Mouse (Mus musculus) forebrain, embryonic 12.5 days (tissue): ENCODE data around the gene Mxi1. TPM values are rescaled to one million over a fixed set of nuclear protein-coding genes. Genes with fewer than 3 reads are reported as not detected.

Experiments
- ATAC-seq: fragments of 200-750 bp; cut with Nextera tagmentation; 2 replicates; pipeline ENCODE4 v1.8.0; 2017; ENCODE audit warnings: moderate TSS enrichment; ENCODE audit not compliant: low FRiP score
- H3K27ac ChIP-seq: fragments of 300-500 bp; sonication (generic); 2 replicates; pipeline ENCODE4 v1.5.1; 2016; ENCODE audit warnings: mild to moderate bottlenecking
- H3K27me3 ChIP-seq: fragments of 300-500 bp; sonication (generic); 2 replicates; pipeline ENCODE4 v1.6.1; 2016; ENCODE audit warnings: mild to moderate bottlenecking
- H3K36me3 ChIP-seq: fragments of 300-500 bp; sonication (generic); replicated peaks from 2 replicates; pipeline ENCODE4 v1.6.1; 2016; ENCODE audit warnings: mild to moderate bottlenecking
- H3K4me1 ChIP-seq: fragments of 300-500 bp; sonication (generic); 2 replicates; pipeline ENCODE4 v1.6.1; 2016
- H3K4me2 ChIP-seq: fragments of 300-500 bp; sonication (generic); 2 replicates; pipeline ENCODE4 v1.6.1; 2016; ENCODE audit warnings: mild to moderate bottlenecking, moderate library complexity
- H3K4me3 ChIP-seq: fragments of 300-500 bp; sonication (generic); replicated peaks from 2 replicates; pipeline ENCODE4 v1.5.1; 2016; ENCODE audit warnings: mild to moderate bottlenecking
- H3K9ac ChIP-seq: fragments of 300-500 bp; sonication (generic); 2 replicates; pipeline ENCODE4 v1.6.1; 2016; ENCODE audit warnings: mild to moderate bottlenecking
- H3K9me3 ChIP-seq: fragments of 300-500 bp; sonication (generic); 2 replicates; pipeline ENCODE4 v1.6.1; 2016
- WGBS: fragments of 180-500 bp; shearing (Covaris S2); methylation state at CpG from one replicate; pipeline ENCODE4 v1.1.7; 2016; 5-methylcytosine and 5-hydroxymethylcytosine counted together
- polyA plus RNA-seq: library from polyadenylated mRNA; unstranded; fragments of >200 nt; fragmentation: Nextera tagmentation; extraction: Ambion mirVana; gene quantifications from 2 replicates; pipeline ENCODE4 v1.2.1, GENCODE M21; 2016

The Mxi1 gene
- polyA plus RNA-seq, 1 experiment from 2014 or later: 62.4 TPM

- WGBS: 87% methylated on average over 4 of the region's 4 CpGs
- Histone ChIP-seq H3K4me1 (no peaks in the 10 kb centered on the region), H3K27ac (no peak overlapping the region), H3K36me3 (no peaks in the 10 kb centered on the region), H3K4me3 (no peak overlapping the region), H3K9ac (no peak overlapping the region), H3K27me3 (no peaks in the 10 kb centered on the region), H3K9me3 (no peaks in the 10 kb centered on the region), H3K4me2 (no peak overlapping the region)
- no peak for ATAC-seq
Observed at GRCm38 (mm10) chr19:53399213-53399612, 88.9 kb downstream of the Mxi1 start.

GRCm38 (mm10) chr19:53400332-53401110 lies 90.2 kb downstream of the Mxi1 start:
- H3K4me2 ChIP-seq: no peak overlapping the region
- no peaks in the 10 kb centered on the region for H3K4me1 ChIP-seq
- 0 out of 2 replicates have a peak, but pooled peaks cover 2% of the 10 kb centered on the region for H3K9me3 ChIP-seq
- no peak overlapping the region for H3K9ac ChIP-seq
- H3K4me3 ChIP-seq: no peak overlapping the region
- no peak overlapping the region for H3K27ac ChIP-seq
- no peaks in the 10 kb centered on the region for H3K36me3 ChIP-seq
- 90% methylated on average over 16 of the region's 16 CpGs for WGBS
- H3K27me3 ChIP-seq: no peaks in the 10 kb centered on the region
- ATAC-seq: no peak

DNA sequence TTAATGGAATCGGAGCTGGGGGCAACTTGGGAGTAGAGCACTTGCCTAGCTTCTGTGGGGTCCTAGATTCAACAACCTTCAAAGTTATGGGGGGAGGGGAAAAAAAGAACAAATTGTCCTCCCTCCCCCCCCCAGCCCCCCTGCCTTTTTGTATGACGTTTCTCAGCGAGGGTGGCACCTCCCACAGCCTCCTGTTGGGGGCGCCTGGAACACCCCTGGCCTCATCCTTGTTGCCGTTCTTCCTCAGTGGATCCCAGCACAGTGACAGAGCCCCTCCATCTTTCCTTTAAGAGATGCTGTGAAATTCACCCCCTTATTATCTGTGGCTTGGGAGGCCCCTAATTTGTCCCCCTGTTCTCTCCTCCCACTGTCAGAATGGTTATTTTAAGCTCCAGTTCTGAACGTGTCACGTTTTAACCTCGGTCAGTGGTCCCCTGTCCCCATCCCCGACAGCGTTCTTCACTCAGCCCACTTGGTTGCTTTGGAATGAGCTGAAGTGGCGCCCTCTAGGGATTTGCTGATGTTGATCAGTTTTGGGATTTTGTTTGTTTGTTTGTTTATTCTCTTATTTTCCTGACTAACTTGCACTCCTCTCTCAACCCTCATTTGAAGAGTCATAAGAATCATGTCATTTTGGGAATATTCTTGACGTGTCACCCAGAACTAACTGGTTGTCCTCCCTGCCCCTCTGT lies 92.6 kb downstream of the Mxi1 start:
- H3K9ac ChIP-seq: no peak overlapping the region
- H3K4me3 ChIP-seq: no peak overlapping the region
- 0 out of 2 replicates have a peak, but pooled peaks cover 2% of the 10 kb centered on the region for H3K9me3 ChIP-seq
- no peaks in the 10 kb centered on the region for H3K4me1 ChIP-seq
- H3K4me2 ChIP-seq: no peak overlapping the region
- H3K27ac ChIP-seq: no peak overlapping the region
- H3K27me3 ChIP-seq: no peaks in the 10 kb centered on the region
- no peaks in the 10 kb centered on the region for H3K36me3 ChIP-seq
- WGBS: 56% methylated on average over 12 of the region's 12 CpGs
- ATAC-seq: no peak

GRCm38 (mm10) chr19:53404219-53404836 lies 94.0 kb downstream of the Mxi1 start:
- H3K36me3 ChIP-seq: no peaks in the 10 kb centered on the region
- no peaks in the 10 kb centered on the region for H3K27me3 ChIP-seq
- no peak overlapping the region for H3K4me2 ChIP-seq
- no peaks in the 10 kb centered on the region for H3K4me1 ChIP-seq
- WGBS: 94% methylated on average over 10 of the region's 10 CpGs
- H3K27ac ChIP-seq: no peak overlapping the region
- ATAC-seq: no peak
- H3K9ac ChIP-seq: no peak overlapping the region
- H3K9me3 ChIP-seq: 0 out of 2 replicates have a peak, but pooled peaks cover 2% of the 10 kb centered on the region
- H3K4me3 ChIP-seq: no peak overlapping the region

DNA sequence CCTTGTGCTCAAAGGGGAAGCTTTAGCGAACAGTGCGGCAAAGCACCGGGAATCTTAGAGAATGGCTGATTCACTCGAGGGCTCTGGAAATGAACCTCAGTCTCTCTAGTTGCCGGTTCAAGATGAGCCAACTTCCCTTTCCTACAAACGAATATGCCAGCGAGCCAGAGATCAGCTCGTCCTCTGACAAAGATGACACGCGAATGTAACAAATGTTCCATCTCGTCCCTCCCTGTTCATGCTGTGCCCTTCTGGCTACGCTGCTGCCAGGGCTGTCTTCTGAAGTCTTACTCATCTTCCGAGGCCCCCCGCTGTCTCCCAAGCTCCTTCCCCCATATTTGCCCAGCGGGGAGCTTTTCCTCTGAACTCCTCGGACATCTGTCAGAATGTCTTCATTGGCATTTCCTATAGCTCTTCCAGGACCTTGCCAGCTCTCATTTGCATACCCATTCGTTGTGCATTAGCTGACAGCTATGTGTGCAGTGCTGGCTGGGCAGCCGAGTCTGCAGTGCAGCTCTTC lies 94.6 kb downstream of the Mxi1 start:
- Histone ChIP-seq H3K27me3 (no peaks in the 10 kb centered on the region), H3K9ac (no peak overlapping the region), H3K27ac (no peak overlapping the region), H3K36me3 (no peaks in the 10 kb centered on the region), H3K4me3 (no peak overlapping the region), H3K4me1 (peaks cover under 1% of the 10 kb centered on the region; the same call in 1 of the 2 replicates), H3K4me2 (no peak overlapping the region), H3K9me3 (0 out of 2 replicates have a peak, but pooled peaks cover 2% of the 10 kb centered on the region)
- ATAC-seq: no peak
- 84% methylated on average over 18 of the region's 18 CpGs for WGBS

DNA sequence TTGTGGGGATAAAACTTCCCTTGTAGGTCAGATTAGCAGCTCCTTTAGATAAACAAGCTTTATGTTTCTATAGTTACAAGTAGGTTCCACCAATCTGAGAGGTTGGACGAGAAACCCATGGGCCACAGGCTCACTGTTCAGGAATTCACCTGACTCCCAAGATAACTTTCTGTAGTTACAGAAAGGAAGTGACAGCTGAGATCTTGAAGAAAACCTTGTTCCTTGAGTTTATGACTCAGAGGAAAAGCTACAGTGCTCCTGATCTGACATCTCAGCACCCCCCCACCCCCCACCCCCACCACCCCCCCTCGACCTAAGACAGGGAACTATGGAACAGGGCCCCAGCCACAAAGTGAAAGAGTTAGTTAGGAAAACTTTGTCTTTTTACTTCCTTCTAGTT lies 95.5 kb downstream of the Mxi1 start:
- Histone ChIP-seq H3K4me2 (no peak overlapping the region), H3K9me3 (0 out of 2 replicates have a peak, but pooled peaks cover 2% of the 10 kb centered on the region), H3K4me3 (no peak overlapping the region), H3K27me3 (no peaks in the 10 kb centered on the region), H3K36me3 (no peaks in the 10 kb centered on the region), H3K27ac (no peak overlapping the region), H3K9ac (no peak overlapping the region), H3K4me1 (peaks cover 6% of the 10 kb centered on the region; the same call in 1 of the 2 replicates)
- 64% methylated on average over 2 of the region's 2 CpGs for WGBS
- no peak for ATAC-seq

- Histone ChIP-seq H3K9ac (no peak overlapping the region), H3K4me2 (no peak overlapping the region), H3K27ac (no peak overlapping the region), H3K36me3 (no peaks in the 10 kb centered on the region), H3K4me3 (no peak overlapping the region), H3K27me3 (no peaks in the 10 kb centered on the region), H3K9me3 (0 out of 2 replicates have a peak, but pooled peaks cover 2% of the 10 kb centered on the region), H3K4me1 (peaks cover 19% of the 10 kb centered on the region)
- ATAC-seq: no peak
- WGBS: 88% methylated on average over 2 of the region's 2 CpGs
Observed at GRCm38 (mm10) chr19:53407350-53407749, 97.0 kb downstream of the Mxi1 start.

GRCm38 (mm10) chr19:53408398-53408797 lies 98.1 kb downstream of the Mxi1 start:
- Histone ChIP-seq H3K36me3 (no peaks in the 10 kb centered on the region), H3K4me3 (no peak overlapping the region), H3K9ac (no peak overlapping the region), H3K9me3 (0 out of 2 replicates have a peak, but pooled peaks cover 2% of the 10 kb centered on the region), H3K27me3 (no peaks in the 10 kb centered on the region), H3K27ac (no peak overlapping the region), H3K4me1 (peaks cover 22% of the 10 kb centered on the region), H3K4me2 (no peak overlapping the region)
- no peak for ATAC-seq
- 92% methylated on average over 8 of the region's 8 CpGs for WGBS

DNA sequence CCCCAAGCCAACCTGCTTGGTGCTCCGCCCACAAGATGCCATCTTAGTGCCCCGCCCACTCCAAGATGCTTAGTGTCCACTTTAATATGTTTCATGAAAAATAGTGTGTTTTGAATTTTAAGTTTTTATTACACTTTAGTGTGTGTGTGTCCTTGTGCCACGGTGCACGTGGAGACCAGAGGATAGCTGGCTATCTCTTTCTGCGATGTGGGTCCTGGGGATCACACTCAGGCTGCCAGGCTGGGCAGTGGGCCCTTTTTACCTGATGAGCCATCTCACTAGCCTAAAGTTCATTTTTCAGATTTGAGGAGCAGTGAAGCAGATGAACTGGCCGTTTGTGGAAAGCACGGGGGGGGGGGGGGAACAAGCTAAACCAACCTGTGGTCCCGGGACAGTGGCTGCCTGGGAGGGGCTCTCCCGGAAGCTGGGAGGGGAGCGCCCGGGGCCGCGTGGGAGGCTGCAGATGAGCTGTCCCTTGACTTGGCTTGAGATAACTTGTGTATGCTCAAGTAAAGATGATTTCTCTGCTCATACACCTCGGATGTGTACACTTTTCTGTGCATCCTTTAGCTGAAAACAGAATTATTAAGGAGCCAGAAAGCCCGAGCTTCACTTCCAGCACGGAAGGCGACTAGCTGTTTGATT lies 99.5 kb downstream of the Mxi1 start:
- WGBS: 70% methylated on average over 17 of the region's 17 CpGs
- Histone ChIP-seq H3K4me2 (no peak overlapping the region), H3K4me1 (peaks cover 22% of the 10 kb centered on the region), H3K9ac (no peak overlapping the region), H3K9me3 (0 out of 2 replicates have a peak, but pooled peaks cover 2% of the 10 kb centered on the region), H3K36me3 (no peaks in the 10 kb centered on the region), H3K27ac (no peak overlapping the region), H3K4me3 (no peak overlapping the region), H3K27me3 (no peaks in the 10 kb centered on the region)
- ATAC-seq: no peak

DNA sequence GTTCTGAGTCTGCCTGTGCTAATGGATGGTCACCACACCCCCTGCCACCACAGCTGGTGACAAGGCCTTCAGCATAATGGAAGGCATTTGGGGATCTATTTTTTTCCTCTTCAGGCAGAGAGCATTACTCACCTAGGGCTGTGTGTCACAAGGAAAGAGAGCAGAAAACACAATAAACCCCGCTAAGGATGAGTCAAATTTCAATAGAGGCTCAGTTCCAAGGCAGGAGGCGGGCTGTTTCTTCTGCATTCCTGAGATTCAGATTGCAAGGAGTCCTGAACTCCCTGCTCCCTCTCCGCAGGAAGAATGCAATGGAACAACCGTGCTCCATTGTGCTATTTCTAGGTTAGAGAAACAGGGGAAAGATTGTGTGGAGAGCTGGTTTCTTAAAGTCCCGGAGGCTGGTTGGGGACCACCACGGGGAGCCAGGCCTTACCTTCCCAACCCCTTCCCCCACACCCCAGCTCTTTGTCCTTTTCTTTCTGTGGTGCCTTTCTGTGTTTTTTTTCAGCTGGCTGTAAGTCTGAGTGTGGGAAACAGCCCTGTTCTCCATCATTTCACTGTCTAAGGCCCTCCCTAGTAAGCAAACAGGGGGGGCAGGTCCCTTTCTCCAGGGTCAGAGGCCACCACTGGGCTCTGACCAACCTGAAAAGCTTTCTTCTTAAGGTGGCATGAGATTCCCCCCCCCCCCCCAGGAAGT lies 102.0 kb downstream of the Mxi1 start:
- Histone ChIP-seq H3K9ac (no peak overlapping the region), H3K9me3 (no peaks in the 10 kb centered on the region), H3K27me3 (no peaks in the 10 kb centered on the region), H3K4me2 (no peak overlapping the region), H3K27ac (peak overlapping the region; percentile 66; the same call in 1 of the 2 replicates), H3K4me3 (no peak overlapping the region), H3K4me1 (peaks cover 22% of the 10 kb centered on the region), H3K36me3 (no peaks in the 10 kb centered on the region)
- 6% methylated on average over 6 of the region's 6 CpGs for WGBS
- ATAC-seq: no peak

GRCm38 (mm10) chr19:53413617-53414380 lies 103.5 kb downstream of the Mxi1 start:
- no peak overlapping the region for H3K27ac ChIP-seq
- 89% methylated on average over 15 of the region's 15 CpGs for WGBS
- no peak overlapping the region for H3K4me2 ChIP-seq
- H3K4me3 ChIP-seq: no peak overlapping the region
- no peaks in the 10 kb centered on the region for H3K9me3 ChIP-seq
- no peaks in the 10 kb centered on the region for H3K36me3 ChIP-seq
- H3K27me3 ChIP-seq: no peaks in the 10 kb centered on the region
- H3K9ac ChIP-seq: no peak overlapping the region
- no peak for ATAC-seq
- H3K4me1 ChIP-seq: peaks cover 22% of the 10 kb centered on the region
